Mouse (Mus musculus) frontal cortex, postnatal 14 days (tissue): ENCODE measurements around the gene Thra.

ENCODE experiments used
- DNase-seq, 2 experiments: peaks; one replicate each; pipeline ENCODE4 v3.0.0; 2022; ENCODE audit warnings: low spot score in 2 of 2

Thra gene

DNA sequence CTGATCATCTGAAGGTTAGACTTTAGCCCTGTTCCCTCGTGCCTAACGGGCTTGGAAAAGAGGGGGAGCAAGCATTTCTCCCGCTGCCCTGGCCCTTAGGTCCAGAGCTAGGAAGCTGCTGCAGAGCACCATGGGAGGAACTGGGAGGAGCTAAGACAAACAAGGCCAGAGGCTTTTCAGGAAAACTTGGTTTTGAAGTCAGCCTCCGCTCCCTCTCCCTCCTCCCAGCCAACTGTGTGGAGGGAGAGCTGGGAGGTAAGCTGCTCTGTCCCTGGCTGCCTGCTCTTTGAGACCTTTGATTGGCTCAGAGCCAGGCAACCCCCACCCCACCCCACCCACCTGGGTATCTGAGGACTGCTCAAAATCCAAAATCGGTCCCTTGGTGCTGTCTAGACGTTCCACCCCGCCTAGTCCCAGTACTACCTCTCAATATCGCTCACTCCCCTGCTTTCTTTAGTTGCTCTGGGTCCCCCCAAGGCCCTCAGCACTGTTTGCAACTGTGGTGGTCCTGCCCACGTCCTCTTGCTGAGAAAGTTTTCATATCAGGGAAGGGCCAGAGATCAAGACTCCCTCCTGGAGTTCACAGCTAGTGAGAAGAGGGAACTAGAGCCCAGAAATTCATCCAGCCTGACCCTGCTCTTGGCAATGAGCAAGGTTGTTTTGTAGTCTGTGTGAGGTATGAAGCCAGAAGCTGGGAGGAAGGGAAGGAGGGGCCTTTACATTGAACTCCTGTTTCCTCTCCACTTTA lies 36.6 kb downstream of the Thra start:
- no peak for DNase-seq

GRCm38 (mm10) chr11:98777888-98778287 lies 37.5 kb downstream of the Thra start:
- no peak for DNase-seq

- peak; percentile 64 to 76 for DNase-seq
These were observed 41.5 kb downstream of the Thra start for GRCm38 (mm10) chr11:98781851-98782512.

GRCm38 (mm10) chr11:98782651-98783235 lies 42.3 kb downstream of the Thra start:
- DNase-seq: no peak

DNA sequence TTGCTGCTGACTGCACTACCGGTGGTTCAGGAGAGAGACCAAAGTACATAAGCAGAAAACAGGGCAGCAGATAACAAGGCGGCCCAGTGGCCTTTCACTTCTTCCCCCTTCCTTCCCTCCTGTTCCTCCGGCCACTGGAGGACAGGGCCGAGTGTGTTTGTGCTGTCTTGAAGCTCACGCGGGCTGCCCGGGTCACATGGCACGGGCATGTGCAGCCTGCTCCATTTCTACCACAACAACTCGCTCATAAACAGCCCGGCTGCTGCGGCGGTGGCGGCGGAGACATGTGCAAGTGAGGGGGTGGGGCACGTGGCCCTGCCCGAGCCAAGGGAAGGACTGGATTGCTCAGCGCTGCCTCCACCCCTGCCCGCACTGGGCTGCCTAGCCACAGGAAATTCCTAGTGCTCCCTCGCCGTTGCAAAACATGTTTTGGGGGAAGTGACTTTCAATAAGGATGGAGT lies 42.8 kb downstream of the Thra start:
- DNase-seq: peak; percentile 91 to 97

DNA sequence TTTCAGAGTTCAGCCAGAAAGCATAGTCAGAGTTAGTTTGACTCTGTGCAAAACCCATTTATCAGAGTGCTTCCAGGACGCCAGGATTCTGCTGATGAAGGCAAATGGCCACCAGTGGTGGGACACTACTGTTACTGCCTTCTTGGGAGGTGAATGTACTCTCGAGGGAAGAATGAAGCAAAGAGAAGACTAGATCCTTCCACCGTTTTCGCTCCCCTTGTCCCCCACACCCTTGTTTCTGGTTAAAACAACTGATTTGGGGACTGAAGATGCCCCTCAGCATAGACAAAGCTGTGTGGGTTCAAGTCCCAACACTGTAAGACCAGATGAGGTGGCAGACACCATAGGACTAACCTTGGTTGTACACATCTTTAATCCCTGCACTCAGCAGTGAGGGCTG lies 43.7 kb downstream of the Thra start:
- no peak for DNase-seq

- no peak for DNase-seq
These were observed 44.8 kb downstream of the Thra start for GRCm38 (mm10) chr11:98785214-98785613.

- DNase-seq: peak; percentile 79 to 89
These were observed 45.4 kb downstream of the Thra start for GRCm38 (mm10) chr11:98785772-98786281.

DNA sequence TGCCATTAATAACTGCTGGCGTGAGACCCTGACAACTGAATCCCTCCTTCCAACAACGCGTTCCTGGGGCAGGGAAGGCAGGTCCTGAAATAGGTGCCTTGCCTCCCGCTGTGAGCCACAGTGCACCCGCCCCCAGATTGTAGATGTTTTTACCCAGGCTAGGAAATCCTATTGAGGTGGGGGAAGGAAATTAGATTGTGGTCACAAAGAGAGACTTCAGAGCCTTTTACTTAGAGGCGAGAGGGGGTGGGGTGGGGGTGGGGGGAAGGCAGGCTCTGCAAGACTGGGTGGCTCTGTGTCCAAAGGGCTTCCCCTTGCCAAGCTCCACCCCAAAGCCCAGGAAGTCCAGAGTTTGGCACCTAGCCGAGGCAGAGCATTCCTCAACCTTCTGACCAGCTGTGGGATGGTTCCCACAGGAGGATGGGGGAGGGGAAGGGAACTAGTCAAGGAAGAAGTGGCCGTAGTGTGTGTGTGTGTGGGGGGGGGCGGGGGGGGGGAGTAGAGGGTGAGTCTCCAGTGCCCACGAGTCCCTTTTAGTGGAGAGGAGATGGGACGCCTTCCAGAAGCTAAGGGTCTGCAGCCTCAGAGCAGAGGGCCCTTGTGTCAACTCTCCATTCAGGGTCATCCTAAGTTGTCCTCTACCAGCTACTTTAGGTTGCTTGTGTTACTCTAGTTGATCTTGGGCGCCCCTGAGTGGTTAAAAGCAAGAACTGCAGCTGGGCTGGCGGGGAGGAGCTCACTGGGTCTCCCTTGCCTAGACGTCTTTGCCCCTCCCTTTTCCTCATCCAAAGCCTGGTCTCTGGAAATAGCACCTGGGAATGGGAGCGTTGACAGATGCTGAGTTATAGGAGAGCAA lies 46.1 kb downstream of the Thra start:
- DNase-seq: peak; percentile 95 to 96

- no peak for DNase-seq
These were observed 46.8 kb downstream of the Thra start for GRCm38 (mm10) chr11:98787229-98787628.

GRCm38 (mm10) chr11:98787691-98788090 lies 47.3 kb downstream of the Thra start:
- DNase-seq: no peak

- DNase-seq: no peak
These were observed 47.7 kb downstream of the Thra start for GRCm38 (mm10) chr11:98788139-98788538.

DNA sequence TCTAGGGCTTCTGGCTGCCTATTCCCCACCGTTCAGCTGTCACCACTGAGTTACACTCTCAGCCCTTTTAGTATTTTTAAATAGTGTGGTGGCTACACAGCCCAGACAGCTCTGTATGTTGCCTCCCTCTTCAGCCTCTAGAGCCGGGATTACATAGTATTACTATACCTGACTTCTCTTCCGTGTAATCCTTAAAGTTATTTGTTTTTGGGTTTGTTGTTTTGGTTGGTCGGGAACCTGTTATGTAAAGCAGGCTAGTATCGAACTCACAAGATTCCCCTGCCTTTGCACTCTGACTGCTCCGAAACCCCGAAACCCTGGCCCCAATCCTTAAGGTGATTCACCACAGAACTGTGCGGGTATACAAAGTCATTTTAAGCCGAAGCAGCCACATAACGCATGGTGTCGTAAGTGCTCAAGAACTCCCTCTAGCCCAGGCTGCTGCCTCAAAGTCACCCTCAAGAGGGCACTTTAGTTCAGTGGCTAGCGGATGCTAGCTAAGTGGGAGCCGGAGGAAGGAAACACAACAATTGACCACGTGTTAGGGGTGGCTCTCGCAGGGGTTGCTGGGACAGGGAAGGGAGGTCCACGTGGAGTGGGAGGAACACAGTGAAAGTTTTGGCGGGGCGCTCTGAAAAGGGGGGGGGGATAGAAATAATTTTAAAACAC lies 48.2 kb downstream of the Thra start:
- peak; percentile 81 to 83 for DNase-seq

DNA sequence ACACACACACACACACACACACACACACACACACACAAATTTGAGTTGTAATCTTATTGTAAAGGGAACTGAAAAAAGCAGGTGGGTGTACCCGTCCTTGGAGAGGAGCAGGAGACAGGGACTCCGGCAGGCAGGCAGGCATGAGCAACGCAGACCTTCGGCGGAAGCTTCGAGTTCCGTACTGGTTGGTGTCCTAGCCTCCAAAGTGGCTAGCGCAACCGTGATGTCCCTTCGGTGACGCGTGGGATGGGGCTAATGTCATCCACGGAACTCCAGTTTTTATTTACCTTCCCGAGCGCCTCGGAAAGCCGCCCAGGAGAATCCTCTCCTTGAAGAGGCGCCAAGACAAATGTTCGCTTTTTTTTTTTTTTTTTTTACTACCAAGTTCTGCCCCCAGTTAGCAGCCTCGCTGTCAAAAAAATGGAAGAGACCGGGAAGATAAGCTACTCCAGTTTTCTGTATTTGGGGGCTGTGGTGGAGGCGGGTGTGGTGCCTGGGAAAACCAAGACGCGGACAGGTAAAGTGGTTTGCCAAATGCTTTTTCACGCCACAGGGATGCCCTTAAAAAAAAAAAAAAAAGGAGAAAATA lies 48.9 kb downstream of the Thra start:
- DNase-seq: no peak

GRCm38 (mm10) chr11:98789824-98790223 lies 49.4 kb downstream of the Thra start:
- no peak for DNase-seq

DNA sequence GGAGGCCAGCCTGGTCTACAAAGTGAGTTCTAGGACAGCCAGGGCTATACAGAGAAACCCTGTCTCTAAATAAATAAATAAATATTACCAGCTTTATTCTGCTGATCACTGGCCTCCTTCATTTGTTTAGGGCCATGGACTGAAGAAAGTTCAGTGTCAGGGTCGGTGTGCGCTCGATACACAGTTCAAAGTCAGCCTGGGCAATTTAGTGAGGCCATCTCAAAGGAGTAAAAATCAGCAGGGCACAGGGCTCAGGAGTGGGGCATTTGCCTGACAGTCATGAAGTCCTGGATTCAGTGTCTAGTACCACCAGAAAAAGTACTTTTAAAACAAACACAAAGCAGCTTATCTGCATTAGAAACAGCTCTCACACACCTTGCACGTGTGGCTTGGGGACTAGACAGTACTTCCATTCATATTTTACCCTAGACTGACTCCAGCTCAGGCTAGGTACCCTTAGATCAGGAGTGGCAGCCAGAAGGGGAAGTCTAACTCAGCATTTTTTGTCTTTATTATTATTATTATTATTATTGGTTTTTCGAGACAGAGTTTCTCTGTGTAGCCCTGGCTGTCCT lies 50.3 kb downstream of the Thra start:
- DNase-seq: no peak

GRCm38 (mm10) chr11:98791448-98791847 lies 51.0 kb downstream of the Thra start:
- no peak for DNase-seq

DNA sequence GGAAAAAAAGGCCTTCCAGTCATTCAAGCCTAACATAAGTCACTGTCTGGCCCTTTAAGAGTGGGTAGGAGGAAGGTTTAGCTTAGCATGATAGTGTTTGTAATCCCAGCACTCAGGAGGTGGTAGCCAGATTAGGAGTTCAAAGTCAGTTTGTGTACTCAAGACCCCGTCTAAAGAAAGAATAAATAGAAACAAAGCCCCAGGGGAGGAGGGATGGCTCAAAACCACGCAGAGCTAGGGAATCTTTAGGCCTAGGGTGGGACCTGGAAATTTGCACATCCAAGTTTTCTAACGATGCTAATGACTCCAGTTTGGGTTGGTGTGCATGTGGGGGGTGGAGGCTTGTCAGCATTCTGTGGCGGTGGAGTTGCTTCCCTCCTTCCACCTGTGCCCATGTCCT lies 51.6 kb downstream of the Thra start:
- no peak for DNase-seq

- DNase-seq: peak; percentile 66 to 71
These were observed 54.1 kb downstream of the Thra start for GRCm38 (mm10) chr11:98794469-98795014.
